Mouse (Mus musculus) embryonic fibroblast, embryonic 13.5 days (primary cell): ENCODE results near the gene Gm10309. TPM values are rescaled to one million over a fixed set of nuclear protein-coding genes. Genes with fewer than 3 reads are reported as not detected.
A peak's percentile ranks its signal among the peaks of the same experiment; 100 is the strongest.
"Not testable (repeated sequence)": the region's sequence is repeated elsewhere in the genome, so short reads cannot be mapped to it uniquely, and the experiment has no call there.

Experiments used
- H3K27ac ChIP-seq: 2 replicates; pipeline ENCODE4 v1.5.1; 2012; ENCODE audit warnings: low read length, control low read depth, inconsistent platforms; ENCODE audit not compliant: insufficient read depth
- H3K4me1 ChIP-seq: 2 replicates; pipeline ENCODE4 v1.6.1; 2011; ENCODE audit warnings: low read length; ENCODE audit not compliant: control insufficient read depth, insufficient read depth
- H3K4me3 ChIP-seq: 2 replicates; pipeline ENCODE4 v1.5.1; 2011; ENCODE audit warnings: mild to moderate bottlenecking, control low read depth, low read length; ENCODE audit not compliant: insufficient read depth
- CTCF ChIP-seq: IDR thresholded peaks from 2 replicates; pipeline ENCODE4 v1.5.1; 2011; ENCODE audit warnings: mild to moderate bottlenecking, control low read depth, low read length, moderate library complexity, borderline replicate concordance; ENCODE audit not compliant: insufficient read depth
- POLR2A ChIP-seq: IDR thresholded peaks from 2 replicates; pipeline ENCODE4 v1.6.1; 2011; ENCODE audit warnings: low read depth, mild to moderate bottlenecking, control low read depth, low read length, moderate library complexity
- polyA plus RNA-seq: library from polyadenylated mRNA; stranded (reverse); fragments of >200 nt; gene quantifications from 2 replicates; pipeline ENCODE4 v1.2.4, GENCODE M21; 2011; ENCODE audit warnings: low read depth; ENCODE audit not compliant: missing spikeins, insufficient read length

The Gm10309 gene
- polyA plus RNA-seq, 1 experiment = not detected

DNA sequence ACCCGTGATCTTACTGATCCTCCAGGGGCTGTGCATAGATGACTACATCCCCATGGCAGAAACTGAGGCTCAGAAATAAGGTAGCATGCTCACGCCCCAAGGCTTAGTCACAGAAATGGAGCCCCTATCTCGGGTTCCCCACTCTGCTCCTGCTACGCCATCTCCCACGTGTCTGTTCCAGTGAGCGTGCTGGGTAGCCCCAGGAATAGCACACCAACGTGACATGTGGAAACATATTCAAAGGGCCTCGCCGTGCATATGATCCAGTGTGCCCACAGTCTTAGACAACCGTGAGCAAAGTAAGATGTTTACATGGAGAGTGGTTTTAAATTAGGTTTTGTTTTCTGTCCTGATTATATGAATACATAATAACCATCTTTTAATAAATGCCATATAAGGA lies 22.4 kb downstream of the Gm10309 start:
- Histone ChIP-seq H3K27ac (no peak overlapping the region), H3K4me3 (no peak overlapping the region), H3K4me1 (no peaks in the 10 kb centered on the region)
- TF ChIP-seq CTCF = no peak
- no peak for TF ChIP-seq POLR2A

DNA sequence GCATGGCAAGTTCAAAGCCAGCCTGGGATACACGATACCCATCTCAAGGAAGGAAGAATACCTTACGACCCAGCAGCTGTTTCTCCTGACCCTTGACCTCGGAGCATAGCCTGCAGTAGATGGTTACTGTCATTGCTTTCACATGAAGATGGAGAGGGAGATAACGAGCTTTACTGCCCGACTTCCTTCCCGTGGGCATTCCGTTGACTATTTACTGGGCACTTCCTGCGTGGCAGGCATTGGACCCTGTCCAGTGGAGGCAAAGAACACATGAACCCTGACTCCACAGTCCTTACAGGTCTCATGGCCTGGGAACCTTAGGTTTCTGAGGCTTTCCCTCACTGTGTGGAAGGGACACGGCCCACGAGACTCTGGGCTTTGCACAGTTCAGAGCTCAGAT lies 25.6 kb downstream of the Gm10309 start:
- Histone ChIP-seq H3K4me3 (no peak overlapping the region), H3K4me1 (no peaks in the 10 kb centered on the region), H3K27ac (no peak overlapping the region)
- TF ChIP-seq POLR2A = no peak
- TF ChIP-seq CTCF = no peak

DNA sequence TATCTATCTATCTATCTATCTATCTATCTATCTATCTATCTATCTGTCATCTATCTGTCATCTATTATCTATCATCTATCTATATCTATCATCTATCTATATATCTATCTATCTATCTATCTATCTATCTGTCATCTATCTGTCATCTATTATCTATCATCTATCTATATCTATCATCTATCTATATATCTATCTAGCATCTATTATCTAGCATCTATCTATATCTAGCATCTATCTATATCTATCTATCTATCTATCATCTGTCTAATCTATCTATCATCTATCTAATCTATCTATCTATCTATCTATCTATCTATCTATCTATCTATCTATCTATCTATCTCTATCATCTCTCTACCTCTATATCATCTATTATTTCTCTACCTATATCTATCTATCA lies 27.6 kb downstream of the Gm10309 start:
- H3K4me1 ChIP-seq, H3K27ac ChIP-seq, H3K4me3 ChIP-seq: not testable (repeated sequence)

DNA sequence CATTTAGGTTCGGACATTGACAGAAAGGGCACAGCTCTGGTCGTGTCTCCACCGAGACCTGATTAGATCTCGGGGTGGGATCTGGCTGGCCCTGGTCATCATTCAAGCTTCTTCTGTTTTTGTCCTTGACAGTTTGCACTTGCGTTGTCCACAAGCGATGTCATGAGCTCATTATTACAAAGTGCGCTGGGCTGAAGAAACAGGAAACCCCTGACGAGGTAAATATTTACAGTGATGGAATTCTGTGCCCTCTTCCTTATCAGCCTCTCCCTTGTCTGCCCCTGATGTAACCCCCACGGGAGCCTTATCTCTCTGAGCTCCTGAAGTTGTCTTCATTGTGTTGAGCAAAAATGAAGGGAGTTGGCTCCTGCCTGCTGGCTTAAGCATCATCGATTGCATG lies 28.4 kb downstream of the Gm10309 start:
- Histone ChIP-seq H3K4me3 (no peak overlapping the region), H3K4me1 (no peaks in the 10 kb centered on the region), H3K27ac (no peak overlapping the region)
- no peak for TF ChIP-seq CTCF

DNA sequence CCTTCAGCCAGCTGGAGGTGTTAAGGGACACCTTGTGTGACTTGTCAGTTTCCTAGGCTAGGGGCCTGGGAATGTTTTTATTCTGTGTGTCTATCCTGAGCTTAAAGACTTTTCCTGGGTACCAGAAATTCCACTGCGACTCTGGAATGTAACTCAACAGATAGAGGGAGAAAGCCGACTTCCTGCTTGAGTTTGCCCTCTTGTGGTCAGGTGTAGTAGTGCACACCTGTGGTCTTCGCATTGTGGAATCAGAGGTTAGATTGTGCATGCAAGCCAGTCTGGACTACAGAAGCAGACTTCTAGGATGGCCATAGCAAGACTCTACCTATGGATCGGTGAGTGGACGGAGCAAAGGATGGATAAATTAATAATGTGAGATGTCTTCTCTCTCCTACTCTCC lies 33.3 kb downstream of the Gm10309 start:
- Histone ChIP-seq H3K4me1 (no peaks in the 10 kb centered on the region), H3K27ac (no peak overlapping the region), H3K4me3 (no peak overlapping the region)
- TF ChIP-seq POLR2A (no peak), CTCF (peak; percentile 30; the same call in 1 of the 2 replicates)

DNA sequence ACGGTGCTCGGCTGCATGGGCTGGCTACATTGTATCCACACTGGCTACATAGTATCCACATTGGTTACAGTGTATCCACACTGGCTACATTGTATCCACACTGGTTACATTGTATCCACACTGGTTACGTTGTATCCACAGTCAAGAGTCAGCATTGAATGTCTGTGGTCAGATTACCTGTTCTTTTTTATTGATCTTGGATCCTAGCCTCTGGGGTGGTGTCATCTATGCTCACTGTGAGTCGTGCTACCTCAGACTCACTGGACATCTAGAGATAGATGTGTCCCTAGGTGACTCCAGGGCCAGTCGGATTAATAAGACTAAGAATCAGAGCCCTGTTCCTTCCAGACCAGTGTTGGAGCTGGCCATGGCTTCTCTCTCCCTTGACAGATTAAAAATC lies 34.9 kb downstream of the Gm10309 start:
- Histone ChIP-seq H3K4me1 (no peaks in the 10 kb centered on the region), H3K4me3 (no peak overlapping the region), H3K27ac (no peak overlapping the region)
- TF ChIP-seq POLR2A = no peak
- no peak for TF ChIP-seq CTCF

DNA sequence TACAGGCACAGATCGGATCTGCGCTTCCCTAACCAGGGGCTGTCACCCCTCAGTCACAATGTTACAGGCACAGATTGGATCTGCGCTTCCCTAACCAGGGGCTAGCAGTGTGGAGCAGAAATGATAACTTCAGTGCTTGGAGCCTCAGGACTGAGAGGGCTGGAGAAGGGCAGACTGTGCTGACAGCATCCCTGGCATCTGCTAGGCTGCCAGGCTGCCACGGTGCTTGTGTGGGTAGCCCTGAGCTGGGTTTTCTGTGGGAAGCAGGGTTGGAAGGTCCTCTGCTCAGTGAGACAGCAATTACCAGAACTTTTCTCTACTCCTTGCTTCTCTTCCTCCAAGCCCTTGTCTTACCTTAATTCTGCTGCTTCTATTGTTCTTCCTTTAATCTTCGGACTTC lies 37.1 kb downstream of the Gm10309 start:
- Histone ChIP-seq H3K4me1 (no peaks in the 10 kb centered on the region), H3K27ac (no peak overlapping the region), H3K4me3 (no peak overlapping the region)
- TF ChIP-seq CTCF (no peak), POLR2A (no peak)

DNA sequence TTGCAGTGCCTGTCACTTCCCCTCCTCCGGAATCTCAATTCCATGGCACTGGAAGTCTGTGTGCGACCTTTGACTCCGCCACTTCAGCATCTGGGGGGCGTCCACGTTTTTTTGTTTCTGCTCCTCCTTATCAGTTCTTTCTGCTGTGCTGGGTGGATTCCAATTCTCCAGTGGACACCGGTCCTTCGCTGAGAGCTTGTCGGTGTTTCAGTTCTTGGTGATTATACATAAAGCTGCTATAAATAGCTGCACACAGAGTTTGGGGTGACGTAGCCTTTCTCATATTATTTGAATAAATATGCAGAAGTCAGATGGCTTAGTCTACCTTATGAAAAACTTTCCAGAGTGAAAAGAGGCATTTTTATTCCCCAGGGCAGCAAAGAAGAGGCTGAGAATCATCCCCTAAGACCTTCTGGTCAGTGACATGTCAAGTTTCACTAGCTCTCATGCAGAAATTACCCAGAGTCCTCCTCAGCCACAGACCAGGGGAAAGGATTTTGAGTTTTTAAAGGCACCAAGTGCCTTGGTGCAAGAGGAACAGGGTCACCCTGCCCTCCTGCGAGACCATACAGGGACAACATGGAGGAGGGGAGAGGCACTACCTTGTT lies 37.6 kb downstream of the Gm10309 start:
- no peak overlapping the region for H3K4me3 ChIP-seq
- no peak overlapping the region for H3K27ac ChIP-seq
- TF ChIP-seq POLR2A (no peak), CTCF (no peak)
- H3K4me1 ChIP-seq = no peaks in the 10 kb centered on the region

DNA sequence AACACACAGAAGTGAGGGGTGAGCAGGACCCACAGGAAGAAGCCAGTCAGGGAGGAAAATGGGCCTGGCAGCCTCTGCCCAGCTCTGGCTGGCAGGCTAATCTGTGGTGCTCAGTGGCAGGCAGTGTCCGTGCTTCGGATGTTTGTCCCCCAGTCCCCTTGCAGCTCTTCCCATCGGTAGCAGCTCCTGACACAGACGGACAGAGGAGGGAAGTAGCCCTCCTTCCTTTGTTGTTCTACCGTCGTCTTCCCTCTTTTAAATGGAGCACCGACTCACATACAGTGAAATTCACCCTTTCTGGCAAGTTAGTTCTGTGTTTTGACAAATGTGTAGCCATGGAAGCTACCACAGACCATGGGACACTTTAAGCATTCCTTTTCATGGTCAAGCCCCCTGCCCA lies 38.2 kb downstream of the Gm10309 start:
- TF ChIP-seq CTCF (no peak), POLR2A (no peak)
- no peak overlapping the region for H3K27ac ChIP-seq

DNA sequence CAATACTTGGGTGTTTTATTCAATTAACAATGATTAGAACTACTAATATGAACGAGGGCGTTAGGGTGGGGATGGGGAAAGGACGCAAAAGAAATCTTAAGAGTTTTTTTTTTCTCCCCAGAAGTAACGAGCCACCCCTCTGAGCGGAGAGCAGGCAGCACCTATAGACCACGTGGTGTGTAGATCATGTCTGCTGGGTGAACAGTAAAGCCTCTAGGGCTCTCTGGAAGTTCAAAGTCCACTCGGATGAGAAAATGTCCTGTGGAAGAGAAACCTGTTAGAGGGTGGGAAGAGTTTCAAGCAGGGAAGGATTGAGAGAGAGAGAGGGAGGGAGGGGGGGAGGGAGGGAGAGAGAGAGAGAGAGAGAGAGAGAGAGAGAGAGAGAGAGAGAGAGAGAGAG lies 38.6 kb downstream of the Gm10309 start:
- H3K4me1 ChIP-seq = no peaks in the 10 kb centered on the region
- TF ChIP-seq CTCF (no peak), POLR2A (no peak)
- H3K4me3 ChIP-seq = no peak overlapping the region
- H3K27ac ChIP-seq = no peak overlapping the region

More for the DNA sequence above, 38.2 kb downstream of the Gm10309 start:
- Histone ChIP-seq H3K4me3 (no peak overlapping the region), H3K4me1 (no peaks in the 10 kb centered on the region)

DNA sequence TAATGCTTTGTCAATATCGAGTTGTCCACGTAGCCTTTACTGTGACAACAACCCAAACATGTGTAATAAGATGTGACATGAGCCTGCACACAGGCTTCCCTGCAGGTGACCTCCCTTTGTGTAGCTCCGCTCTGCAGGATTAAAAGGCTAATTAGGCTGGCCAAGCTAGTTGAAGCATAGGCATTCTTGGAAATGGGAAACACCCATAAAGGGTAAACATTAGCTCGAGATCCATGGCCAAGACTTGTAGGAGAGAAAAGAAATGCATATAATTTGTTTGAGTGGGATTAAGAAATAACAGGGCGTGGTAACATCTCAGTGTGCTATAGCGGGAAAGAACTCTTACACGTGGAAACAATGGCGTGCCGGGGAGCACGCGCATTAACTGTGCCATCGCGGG lies 39.2 kb downstream of the Gm10309 start:
- TF ChIP-seq POLR2A (no peak), CTCF (no peak)
- H3K27ac ChIP-seq = no peak overlapping the region
- no peaks in the 10 kb centered on the region for H3K4me1 ChIP-seq
- H3K4me3 ChIP-seq = no peak overlapping the region
